Mouse (Mus musculus) cerebellum, adult 2 months (tissue): ENCODE measurements around the gene Rimbp3. TPM values are rescaled to one million over a fixed set of nuclear protein-coding genes. Genes with fewer than 3 reads are reported as not detected.

Source experiments
- DNase-seq, 2 experiments: peaks; one replicate each; pipeline ENCODE4 v3.0.0; 2021
- H3K27ac ChIP-seq: fragments of 200-500 bp; 2 replicates; pipeline ENCODE4 v1.5.1; 2012; ENCODE audit warnings: low read length, control low read depth, inconsistent platforms; ENCODE audit not compliant: insufficient read depth
- H3K27me3 ChIP-seq: fragments of 200-500 bp; 2 replicates; pipeline ENCODE4 v1.6.1; 2012; ENCODE audit warnings: inconsistent platforms, mild to moderate bottlenecking, low read length, moderate library complexity; ENCODE audit not compliant: control insufficient read depth, insufficient read depth
- H3K4me1 ChIP-seq: fragments of 200-500 bp; 2 replicates; pipeline ENCODE4 v1.6.1; 2011; ENCODE audit warnings: low read length; ENCODE audit not compliant: control insufficient read depth, insufficient read depth
- H3K4me3 ChIP-seq: fragments of 200-500 bp; replicated peaks from 2 replicates; pipeline ENCODE3; 2011; ENCODE audit warnings: mild to moderate bottlenecking, low read depth, low read length, control low read depth; ENCODE audit not compliant: insufficient read depth
- CTCF ChIP-seq: fragments of 200-500 bp; IDR thresholded peaks from 2 replicates; pipeline ENCODE4 v1.5.1; 2011; ENCODE audit warnings: low read depth, mild to moderate bottlenecking, control low read depth, low read length, moderate library complexity, borderline replicate concordance; ENCODE audit not compliant: insufficient read depth
- POLR2A ChIP-seq: fragments of 200-500 bp; IDR thresholded peaks from 2 replicates; pipeline ENCODE4 v1.6.1; 2011; ENCODE audit warnings: low read length, control low read depth, borderline replicate concordance; ENCODE audit not compliant: insufficient read depth
- WGBS: fragments of 180-500 bp; shearing (Covaris S2); methylation state at CpG from one replicate; pipeline ENCODE4 v1.1.7; 2018; 5-methylcytosine and 5-hydroxymethylcytosine counted together
- polyA plus RNA-seq: library from polyadenylated mRNA; depleted of rRNA; stranded (reverse); fragments of >200 nt; gene quantifications from 2 replicates; pipeline ENCODE4 v1.2.3, GENCODE M21; 2012

Gene Rimbp3
- polyA plus RNA-seq, 1 experiment, result 0.57 TPM

DNA sequence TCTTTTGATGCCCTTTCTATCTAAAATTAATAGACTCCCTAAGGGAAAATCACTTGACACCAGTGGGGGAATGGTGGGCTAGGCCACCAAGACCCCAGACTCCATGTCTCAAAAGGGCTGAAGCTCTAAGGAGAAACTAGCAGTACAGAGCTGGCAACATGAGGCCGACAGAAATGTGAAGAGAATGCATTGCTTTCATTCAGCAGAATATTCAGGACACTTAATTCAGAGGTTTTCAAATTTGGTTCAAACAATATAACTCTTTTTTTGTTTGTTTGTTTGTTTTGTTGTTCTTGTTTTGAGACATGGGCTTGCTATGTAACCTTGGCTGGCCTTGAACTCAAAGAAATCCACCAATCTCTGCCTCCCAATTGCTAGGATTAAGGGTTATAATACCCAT is 5.9 kb upstream of the Rimbp3 start, which contains the start of gene Ube2l3:
TSS of gene Ube2l3 (minus strand) at position 101 of the 400 bp plus-strand sequence.
- 93% methylated on average over 1 of the region's 1 CpGs for WGBS
- no peak for TF ChIP-seq POLR2A
- TF ChIP-seq CTCF, result no peak
- H3K4me1 ChIP-seq, result no peaks in the 10 kb centered on the region; the same call in 1 of the 2 replicates
- H3K4me3 ChIP-seq, result peak within 1 kb of the TSS; percentile 99
- no peak within 1 kb of the TSS for H3K27ac ChIP-seq
- no peaks in the 10 kb centered on the region for H3K27me3 ChIP-seq
- no peak for DNase-seq

- TF ChIP-seq POLR2A (no peak), CTCF (peak; percentile 41; the same call in 1 of the 2 replicates)
- DNase-seq, result peak; percentile 27 to 36
- WGBS, result 2% methylated on average over 6 of the region's 6 CpGs
- Histone ChIP-seq H3K4me1 (no peaks in the 10 kb centered on the region), H3K4me3 (no peak overlapping the region), H3K27ac (no peak overlapping the region), H3K27me3 (no peaks in the 10 kb centered on the region)
These were observed 3.4 kb upstream of the Rimbp3 start for GRCm38 (mm10) chr16:17204990-17205389.

DNA sequence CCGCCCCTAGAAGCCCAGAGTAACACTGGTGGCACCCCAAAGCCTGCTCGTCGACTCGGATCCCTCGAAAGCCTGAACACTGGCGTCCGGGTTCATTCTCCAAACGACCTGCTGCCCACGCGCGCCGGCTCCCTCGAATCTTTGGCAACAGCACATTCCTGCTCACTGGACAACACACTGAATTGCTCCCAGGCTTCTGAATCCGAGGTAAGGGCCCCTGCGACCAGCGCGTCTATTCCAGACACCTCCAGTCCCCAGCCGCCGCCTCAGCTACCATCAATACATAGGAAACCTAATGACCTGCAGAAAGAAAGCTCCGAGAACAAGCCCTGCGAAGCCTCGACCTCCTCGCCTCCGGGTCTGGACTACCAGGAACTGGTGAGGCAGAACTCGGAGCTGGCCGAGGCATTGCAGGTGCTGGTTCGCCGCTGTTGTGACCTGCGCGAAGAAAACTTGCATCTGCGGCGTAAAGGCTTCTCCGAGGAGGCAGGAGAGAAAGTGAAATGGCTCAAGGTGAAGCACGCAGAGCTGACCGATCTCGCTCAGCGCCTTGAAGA is 1.1 kb downstream of the Rimbp3 start:
- no peaks in the 10 kb centered on the region for H3K27me3 ChIP-seq
- TF ChIP-seq CTCF, result no peak
- no peak for TF ChIP-seq POLR2A
- WGBS, result under 1% methylated on average over 37 of the region's 37 CpGs
- no peak overlapping the region for H3K27ac ChIP-seq
- peak overlapping the region; percentile 35 for H3K4me3 ChIP-seq
- H3K4me1 ChIP-seq, result 0 out of 2 replicates have a peak, but pooled peaks cover 3% of the 10 kb centered on the region
- no peak for DNase-seq

DNA sequence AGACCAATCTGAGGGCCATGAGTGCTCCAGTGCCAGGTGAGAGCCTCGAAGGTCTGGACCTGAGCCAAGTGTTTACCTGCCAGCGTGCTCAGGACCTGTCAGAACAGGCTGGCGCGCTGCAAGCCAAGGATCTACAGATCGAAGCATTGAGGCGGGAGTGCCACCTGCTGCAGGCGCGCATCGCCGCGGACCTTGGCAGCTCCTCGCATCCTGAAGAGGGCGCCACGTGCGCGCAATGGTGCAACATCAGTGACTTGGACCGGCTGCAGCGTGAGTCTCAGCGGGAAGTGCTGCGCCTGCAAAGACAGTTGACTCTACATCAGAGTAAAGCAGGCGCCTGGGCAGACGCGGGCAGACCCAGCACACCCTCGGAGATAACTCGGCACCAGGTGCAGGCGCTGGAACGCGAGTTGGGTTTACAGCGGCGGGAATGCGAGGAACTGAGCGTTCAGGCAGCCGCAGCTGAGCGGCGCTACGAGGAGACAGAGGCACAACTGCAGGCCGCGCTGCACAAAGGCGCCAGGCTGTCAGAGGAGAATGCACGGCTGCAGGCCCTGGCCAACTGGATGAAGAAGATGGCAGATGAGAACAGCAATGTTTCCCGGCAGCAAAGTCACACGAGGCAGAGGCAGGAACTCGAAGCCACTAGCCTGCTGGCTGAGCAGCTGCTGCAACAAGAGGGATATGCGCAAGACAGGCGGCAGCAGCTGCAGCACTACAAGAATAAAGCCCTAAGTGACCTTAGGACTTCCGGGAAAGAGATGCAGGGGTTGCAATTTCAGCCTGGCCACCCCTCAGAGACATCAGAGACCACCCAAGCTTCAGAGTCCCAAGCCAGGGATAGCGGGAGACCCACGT is 1.8 kb downstream of the Rimbp3 start:
- no peak overlapping the region for H3K27ac ChIP-seq
- TF ChIP-seq CTCF (peak; percentile 84), POLR2A (no peak)
- WGBS, result 7% methylated on average over 48 of the region's 48 CpGs
- H3K4me3 ChIP-seq, result peak overlapping the region; percentile 35
- H3K4me1 ChIP-seq, result 0 out of 2 replicates have a peak, but pooled peaks cover 3% of the 10 kb centered on the region
- H3K27me3 ChIP-seq, result no peaks in the 10 kb centered on the region
- peak; percentile 89 to 90 for DNase-seq

DNA sequence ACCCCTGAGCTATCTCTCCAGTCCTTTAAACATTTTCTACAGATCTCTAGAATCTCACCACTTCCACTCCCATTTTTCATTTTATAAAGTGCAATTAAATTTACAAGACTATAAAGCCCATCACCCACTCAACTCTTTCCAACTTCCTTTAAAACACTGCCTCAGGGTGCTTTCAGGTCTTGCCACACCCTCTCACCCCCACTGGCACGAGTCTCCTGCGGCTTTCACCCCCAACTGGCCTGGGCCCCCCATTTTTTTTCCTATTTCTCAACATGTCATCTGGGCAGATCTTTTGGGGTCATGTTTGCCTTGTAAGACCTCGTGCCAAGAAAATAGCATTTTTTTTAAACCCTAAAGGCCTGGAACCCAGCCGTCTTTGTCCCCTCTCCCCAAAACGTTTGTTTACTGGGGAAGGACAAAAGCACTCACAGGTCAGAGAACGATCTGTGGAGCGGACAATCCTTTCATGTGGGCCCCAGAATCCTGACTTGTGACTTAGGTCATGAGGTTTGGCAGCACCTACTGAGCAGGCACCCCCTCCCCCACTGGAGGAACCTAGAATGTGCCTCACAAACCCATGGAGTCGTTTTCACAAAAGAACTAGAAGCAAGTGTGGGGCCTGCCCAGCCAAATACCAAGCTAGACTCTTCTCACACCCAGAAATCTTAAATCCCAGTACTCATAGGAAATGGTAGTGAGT is 8.7 kb downstream of the Rimbp3 start:
- H3K4me3 ChIP-seq, result no peak overlapping the region

DNA sequence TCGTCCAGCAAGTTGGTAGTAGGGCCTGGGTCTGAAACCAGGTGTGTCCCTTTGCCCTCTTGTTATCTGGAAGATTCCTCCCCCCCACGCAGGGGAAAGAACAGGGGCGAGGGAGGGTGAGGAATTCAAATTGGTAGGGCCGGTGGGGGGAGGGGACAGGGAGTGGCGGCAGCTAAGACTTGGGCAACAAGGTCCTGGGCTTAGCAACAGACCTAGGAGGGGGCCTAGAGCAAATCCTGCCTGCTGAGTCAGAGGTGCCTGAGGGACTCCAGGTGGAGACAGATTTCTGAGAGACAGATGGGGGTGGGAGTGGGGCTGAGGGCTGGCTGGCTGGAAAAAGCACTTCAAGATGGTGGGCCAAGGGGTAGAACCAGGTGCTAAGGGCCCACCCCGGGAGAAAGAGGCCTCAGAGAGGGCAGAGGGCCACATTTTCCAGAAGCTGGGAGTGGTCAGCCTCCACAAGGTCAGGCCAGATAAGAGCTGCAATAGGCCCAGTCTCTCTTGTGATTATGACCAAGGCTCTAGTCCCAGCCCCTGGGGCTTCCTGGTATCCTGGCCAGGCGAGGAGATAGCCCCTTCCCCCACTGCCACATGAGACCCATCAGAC is 11.8 kb downstream of the Rimbp3 start:
- Histone ChIP-seq H3K4me1 (no peaks in the 10 kb centered on the region), H3K27ac (no peak overlapping the region), H3K4me3 (no peak overlapping the region), H3K27me3 (no peaks in the 10 kb centered on the region)
- WGBS, result 60% methylated on average over 7 of the region's 7 CpGs
- TF ChIP-seq CTCF (no peak), POLR2A (no peak)
- DNase-seq, result no peak

More for the DNA sequence above, 8.7 kb downstream of the Rimbp3 start:
- H3K27ac ChIP-seq, result no peak overlapping the region
- TF ChIP-seq POLR2A (no peak), CTCF (no peak)
- no peak for DNase-seq
- WGBS, result 62% methylated on average over 8 of the region's 8 CpGs
- H3K27me3 ChIP-seq, result no peaks in the 10 kb centered on the region
- no peaks in the 10 kb centered on the region for H3K4me1 ChIP-seq

DNA sequence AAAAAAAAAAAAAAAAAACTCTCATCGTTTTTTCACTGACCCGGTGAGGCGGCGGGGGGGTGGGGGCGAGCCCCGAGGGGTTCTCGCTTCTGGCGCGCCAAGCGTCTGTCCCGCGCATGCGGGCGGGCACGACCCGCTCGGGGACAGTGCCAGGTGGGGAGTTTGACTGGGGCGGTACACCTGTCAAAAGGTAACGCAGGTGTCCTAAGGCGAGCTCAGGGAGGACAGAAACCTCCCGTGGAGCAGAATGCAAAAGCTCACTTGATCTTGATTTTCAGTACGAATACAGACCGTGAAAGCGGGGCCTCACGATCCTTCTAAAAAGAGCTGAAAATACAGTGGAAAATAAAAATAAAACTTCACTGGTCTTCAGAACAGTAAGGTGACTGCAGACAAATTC is 13.8 kb downstream of the Rimbp3 start:
- H3K4me3 ChIP-seq, result no peak overlapping the region
- no peaks in the 10 kb centered on the region for H3K4me1 ChIP-seq
- TF ChIP-seq CTCF, result no peak
- no peak for TF ChIP-seq POLR2A
- H3K27me3 ChIP-seq, result no peaks in the 10 kb centered on the region
- DNase-seq, result peak; percentile 93
- H3K27ac ChIP-seq, result no peak overlapping the region
- WGBS, result 30% methylated on average over 25 of the region's 25 CpGs
